Mouse (Mus musculus) intestine, embryonic 15.5 days (tissue): ENCODE data around the gene Dpm2. TPM values are rescaled to one million over a fixed set of nuclear protein-coding genes. Genes with fewer than 3 reads are reported as not detected.

Source experiments
- polyA plus RNA-seq: library from polyadenylated mRNA; unstranded; fragments of >200 nt; fragmentation: Nextera tagmentation; extraction: Ambion mirVana; gene quantifications from 2 replicates; pipeline ENCODE4 v1.2.1, GENCODE M21; 2015

Dpm2 gene
- polyA plus RNA-seq, 1 experiment from 2014 or later = 115 TPM

Other genes starting within 250 kb of the Dpm2 start
- 38.9 and 39.8 TPM in 2 replicates for gene Ciz1, start 218.5 kb upstream of the Dpm2 start, polyA plus RNA-seq
- 12.2 and 16.4 TPM in 2 replicates for gene Dnm1, start 217.5 kb upstream of the Dpm2 start, polyA plus RNA-seq
- gene 1110008P14Rik, start 188.9 kb upstream of the Dpm2 start, polyA plus RNA-seq = 38.6 and 42.5 TPM in 2 replicates
- 1.8 and 4.7 TPM in 2 replicates for gene Lcn2, start 182.6 kb upstream of the Dpm2 start, polyA plus RNA-seq
- gene Ptges2, start 175.0 kb upstream of the Dpm2 start, polyA plus RNA-seq = 43.5 and 48.2 TPM in 2 replicates
- 4.7 and 5.0 TPM in 2 replicates for gene Naif1, start 120.4 kb upstream of the Dpm2 start, polyA plus RNA-seq
- gene Slc25a25, start 119.4 kb upstream of the Dpm2 start, polyA plus RNA-seq = 20.0 and 20.1 TPM in 2 replicates
- 9.7 and 9.8 TPM in 2 replicates for gene Fam102a, start 35.5 kb upstream of the Dpm2 start, polyA plus RNA-seq
- gene Pip5kl1, start 3.9 kb downstream of the Dpm2 start, polyA plus RNA-seq = 0.56 and 0.69 TPM in 2 replicates
- not detected in 2 replicates for gene 9430097D07Rik, start 4.8 kb downstream of the Dpm2 start, polyA plus RNA-seq
- gene St6galnac4, start 16.2 kb downstream of the Dpm2 start, polyA plus RNA-seq = 16.4 and 18.8 TPM in 2 replicates
- gene St6galnac6, start 28.9 kb downstream of the Dpm2 start, polyA plus RNA-seq = 14.0 and 15.7 TPM in 2 replicates
- 19.2 and 19.6 TPM in 2 replicates for gene Ak1, start 50.9 kb downstream of the Dpm2 start, polyA plus RNA-seq
- 62.6 and 63.2 TPM in 2 replicates for gene Eng, start 75.7 kb downstream of the Dpm2 start, polyA plus RNA-seq
- 30.1 and 35.5 TPM in 2 replicates for gene Fpgs, start 133.3 kb downstream of the Dpm2 start, polyA plus RNA-seq
- 95.7 and 99.6 TPM in 2 replicates for gene Cdk9, start 142.2 kb downstream of the Dpm2 start, polyA plus RNA-seq
- gene Sh2d3c, start 150.2 kb downstream of the Dpm2 start, polyA plus RNA-seq = 27.8 and 28.6 TPM in 2 replicates
- gene 6330409D20Rik, start 170.2 kb downstream of the Dpm2 start, polyA plus RNA-seq = 0.13 and 0.34 TPM in 2 replicates
- 61.4 and 64.2 TPM in 2 replicates for gene Tor2a, start 186.4 kb downstream of the Dpm2 start, polyA plus RNA-seq
- gene Ttc16, start 204.8 kb downstream of the Dpm2 start, polyA plus RNA-seq = 0.18 and 0.29 TPM in 2 replicates
- gene Ptrh1, start 204.9 kb downstream of the Dpm2 start, polyA plus RNA-seq = 5.5 and 6.4 TPM in 2 replicates
- 0.26 and 0.61 TPM in 2 replicates for gene Cfap157, start 213.6 kb downstream of the Dpm2 start, polyA plus RNA-seq